Mouse (Mus musculus): ENCODE measurements around the gene Dus4l. TPM values are rescaled to one million over a fixed set of nuclear protein-coding genes. Genes with fewer than 3 reads are reported as not detected.
A peak's percentile ranks its signal among the peaks of the same experiment; 100 is the strongest.
"Not testable (repeated sequence)": the region's sequence is repeated elsewhere in the genome, so short reads cannot be mapped to it uniquely, and the experiment has no call there.

The Dus4l gene
- 2.6 to 11.0 TPM (median 8.5 TPM) in 3 replicates for total RNA-seq (2017)

DNA sequence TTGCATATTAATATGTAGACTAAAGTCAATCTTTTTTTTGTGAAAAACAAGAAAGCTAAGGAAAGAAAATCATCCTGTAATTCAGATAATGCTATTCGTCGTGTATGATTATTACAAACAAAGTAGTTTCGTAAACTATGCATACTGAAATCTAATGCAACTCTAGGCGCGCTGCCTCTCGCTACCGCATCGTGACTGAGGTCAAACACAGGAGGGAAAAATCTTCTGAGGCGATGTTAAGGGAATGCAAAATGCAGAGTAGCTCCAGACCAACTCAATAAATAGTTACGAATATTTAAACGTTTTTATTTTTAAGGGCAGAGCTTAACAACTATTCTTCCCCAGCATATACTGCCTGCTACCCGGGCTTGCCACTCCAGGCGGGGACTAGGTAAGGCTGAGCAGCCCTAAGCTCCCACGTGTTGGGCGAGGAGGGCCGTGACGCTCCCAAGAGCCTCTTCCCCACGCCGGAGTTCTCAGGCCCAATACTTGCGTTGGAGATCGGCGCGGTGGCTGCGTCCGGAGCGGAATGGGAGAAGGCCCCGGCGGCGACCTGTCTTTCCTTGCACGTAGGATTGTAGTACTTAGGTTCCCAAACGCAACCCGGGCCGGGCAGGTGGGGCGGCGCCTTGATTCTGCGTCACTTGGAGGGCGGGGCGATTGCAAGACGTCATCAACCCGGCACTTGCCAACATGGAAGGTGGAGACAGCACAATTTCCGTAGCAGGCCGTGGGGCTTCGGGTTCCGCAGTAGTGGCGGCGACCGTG is at the start of gene Dus4l, which contains the start of gene Cog5:
Gene Dus4l (minus strand): TSS at position 630 of the 768 bp plus-strand sequence.
Gene Cog5 (plus strand): TSS at position 673 of the 768 bp plus-strand sequence.
- ATAC-seq (replicated peaks; ENCODE audit: insufficient number of reproducible peaks, low FRiP score, low TSS enrichment, poor library complexity, severe bottlenecking), result peak; percentile 92

DNA sequence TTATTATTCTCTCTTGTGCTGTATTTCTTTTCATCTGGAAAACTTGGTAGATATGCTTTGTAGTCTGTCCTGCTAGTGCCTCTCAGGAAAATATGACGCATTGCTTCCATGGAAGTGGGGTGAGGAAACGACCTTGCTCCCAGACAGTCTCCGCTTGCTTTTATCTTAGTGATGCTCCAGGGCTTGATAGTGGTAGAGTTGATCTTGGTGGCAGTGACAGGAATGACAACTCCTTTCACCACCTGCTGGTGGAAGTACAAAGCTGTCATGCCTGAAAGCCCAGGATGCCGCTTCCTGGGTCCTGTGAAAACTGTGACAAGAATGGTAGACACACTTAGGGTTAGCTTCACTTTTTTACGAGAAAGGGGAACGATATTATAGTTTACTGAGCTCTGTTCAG is 49.3 kb upstream of the Dus4l start:
- no peak for ATAC-seq (replicated peaks; ENCODE audit: insufficient number of reproducible peaks, low FRiP score, low TSS enrichment, poor library complexity, severe bottlenecking)

GRCm38 (mm10) chr12:31701411-31701810 is 46.8 kb upstream of the Dus4l start:
- no peak for ATAC-seq (replicated peaks; ENCODE audit: insufficient number of reproducible peaks, low FRiP score, low TSS enrichment, poor library complexity, severe bottlenecking)

GRCm38 (mm10) chr12:31700623-31701347 is 46.2 kb upstream of the Dus4l start:
- no peak for ATAC-seq (replicated peaks; ENCODE audit: insufficient number of reproducible peaks, low FRiP score, low TSS enrichment, poor library complexity, severe bottlenecking)

GRCm38 (mm10) chr12:31693278-31693677 is 38.7 kb upstream of the Dus4l start:
- no peak for ATAC-seq (replicated peaks; ENCODE audit: insufficient number of reproducible peaks, low FRiP score, low TSS enrichment, poor library complexity, severe bottlenecking)

DNA sequence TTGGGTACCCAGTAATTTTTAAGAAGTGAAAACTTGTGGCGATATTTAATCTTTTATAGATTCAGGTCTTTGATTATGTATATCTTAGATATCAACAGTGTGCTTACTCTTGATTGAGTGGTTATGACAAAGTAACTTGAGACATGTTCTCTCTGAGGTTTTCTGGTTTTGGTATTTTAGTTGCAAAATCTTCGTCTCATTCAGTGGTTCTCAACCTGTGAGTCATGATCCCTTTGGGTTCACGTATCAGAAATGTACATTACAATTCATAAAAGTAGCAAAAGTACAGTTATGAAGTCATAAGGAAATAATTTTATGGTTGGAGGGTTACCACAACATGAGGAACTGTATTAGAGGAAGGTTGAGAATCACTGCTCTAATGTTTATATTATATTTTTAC is 32.1 kb upstream of the Dus4l start:
- ATAC-seq (replicated peaks; ENCODE audit: insufficient number of reproducible peaks, low FRiP score, low TSS enrichment, poor library complexity, severe bottlenecking), result no peak

DNA sequence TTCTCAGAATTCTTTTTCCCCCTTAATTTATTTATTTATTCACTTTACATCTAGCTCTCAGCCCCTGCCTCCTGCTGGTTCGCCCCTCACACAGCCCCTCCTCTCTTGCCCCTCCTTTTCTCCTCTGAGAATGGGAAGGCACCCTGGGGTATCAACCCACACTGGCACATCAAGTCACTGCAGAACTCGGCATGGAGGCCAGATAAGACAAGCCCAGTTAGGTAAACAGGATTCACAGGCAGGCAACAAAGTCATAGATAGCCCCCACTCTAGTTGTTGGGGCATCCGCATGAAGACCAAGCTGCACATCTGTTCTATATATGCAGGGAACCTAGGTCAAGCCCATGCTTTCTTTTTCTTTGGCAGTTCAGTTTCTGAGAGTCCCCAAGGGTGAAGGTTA is 12.6 kb upstream of the Dus4l start:
- ATAC-seq (replicated peaks; ENCODE audit: insufficient number of reproducible peaks, low FRiP score, low TSS enrichment, poor library complexity, severe bottlenecking), result no peak

GRCm38 (mm10) chr12:31665999-31666398 is 11.4 kb upstream of the Dus4l start:
- ATAC-seq (replicated peaks; ENCODE audit: insufficient number of reproducible peaks, low FRiP score, low TSS enrichment, poor library complexity, severe bottlenecking), result no peak

DNA sequence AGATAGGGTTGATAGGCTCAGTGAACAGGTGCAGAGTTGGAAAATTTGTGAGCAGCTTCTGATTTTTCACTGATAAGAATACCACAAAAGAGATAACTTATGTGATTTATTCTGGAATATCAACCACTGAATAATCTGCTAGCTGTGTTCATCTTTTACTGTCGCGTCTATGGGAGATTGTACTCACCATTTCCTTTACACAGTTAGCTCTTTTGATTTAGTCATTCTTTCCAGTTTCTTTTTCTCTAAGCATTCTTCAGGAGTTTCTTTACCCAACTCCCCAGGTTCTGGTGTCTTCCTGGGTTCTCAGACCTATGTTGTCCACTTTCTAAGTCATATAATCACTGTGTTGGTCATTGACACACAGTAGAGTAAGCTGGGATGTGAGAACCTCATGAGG is 2.2 kb upstream of the Dus4l start:
- no peak for ATAC-seq (replicated peaks; ENCODE audit: insufficient number of reproducible peaks, low FRiP score, low TSS enrichment, poor library complexity, severe bottlenecking)

DNA sequence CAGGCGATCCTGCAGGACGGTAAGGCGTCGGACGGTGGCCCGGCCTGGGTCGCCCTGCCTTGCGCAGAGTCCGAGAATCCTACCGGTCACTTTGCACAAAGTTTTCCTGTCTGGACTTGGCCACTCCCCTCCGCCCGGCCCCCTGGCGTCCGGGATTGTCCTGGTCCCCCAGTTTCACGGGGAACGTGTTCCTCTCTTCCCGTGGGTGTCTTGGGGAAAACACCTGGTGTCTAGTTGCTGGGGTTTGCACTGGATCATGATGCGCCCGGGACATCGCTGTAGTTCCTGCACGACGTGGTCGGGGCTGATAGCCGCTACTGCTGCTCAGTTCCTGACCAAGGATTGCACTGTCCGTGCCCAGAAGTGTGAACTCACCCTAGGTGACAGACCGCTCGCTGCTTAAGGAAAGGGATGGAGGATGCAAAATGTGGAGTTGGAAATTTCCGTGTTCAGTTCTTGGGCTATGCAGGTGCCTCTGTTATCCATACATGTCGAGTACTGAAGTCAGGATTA is 395 bp upstream of the Dus4l start:
- peak; percentile 55 for ATAC-seq (replicated peaks; ENCODE audit: insufficient number of reproducible peaks, low FRiP score, low TSS enrichment, poor library complexity, severe bottlenecking)

GRCm38 (mm10) chr12:31653611-31654010 is 1.0 kb downstream of the Dus4l start:
- ATAC-seq (replicated peaks; ENCODE audit: insufficient number of reproducible peaks, low FRiP score, low TSS enrichment, poor library complexity, severe bottlenecking), result no peak

- no peak for ATAC-seq (replicated peaks; ENCODE audit: insufficient number of reproducible peaks, low FRiP score, low TSS enrichment, poor library complexity, severe bottlenecking)
Observed at GRCm38 (mm10) chr12:31635240-31635607, 19.4 kb downstream of the Dus4l start.

DNA sequence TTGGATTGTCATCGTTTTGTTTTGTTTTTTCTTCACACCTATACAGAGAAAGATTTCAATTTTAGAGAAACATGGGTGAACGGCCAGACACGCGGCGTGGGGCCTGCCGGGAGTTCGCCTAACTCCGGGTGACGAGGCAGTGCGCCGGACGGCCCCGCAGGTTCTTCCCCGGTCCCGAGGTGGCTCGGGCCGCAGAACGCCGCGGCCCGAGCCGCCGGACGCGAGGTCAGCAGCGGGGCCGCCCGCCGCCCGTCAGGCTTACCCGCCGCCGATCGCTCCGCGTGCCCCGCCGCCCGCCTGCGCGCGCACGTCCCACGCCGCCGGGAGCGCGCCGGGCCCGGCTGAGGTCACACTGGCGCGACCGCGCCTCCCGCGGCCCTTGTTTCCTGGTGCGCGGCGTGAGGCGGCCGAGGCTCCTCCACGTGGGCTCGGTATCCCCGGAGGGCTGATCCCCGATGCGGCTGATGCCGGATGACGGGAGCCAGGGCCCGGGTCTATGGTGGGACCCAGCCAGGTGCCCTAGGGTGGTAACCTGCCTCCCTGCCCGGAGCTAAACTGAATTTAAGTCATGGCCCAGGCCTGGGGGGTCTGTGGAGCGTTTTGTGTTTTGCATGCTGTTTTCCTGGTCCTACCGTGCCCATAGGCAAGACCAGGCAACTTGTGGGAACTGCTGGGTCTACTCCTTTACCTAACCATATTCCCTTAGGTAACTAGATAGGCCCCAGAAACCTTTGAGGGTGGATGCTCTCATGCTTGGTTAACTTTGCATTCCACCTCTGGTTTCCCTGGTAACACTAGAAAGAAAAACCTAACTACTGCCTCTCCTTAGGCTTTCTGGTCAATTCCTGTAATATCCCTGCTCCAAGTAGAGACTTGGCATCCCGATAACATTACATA is 20.0 kb downstream of the Dus4l start, which contains the start of gene Bcap29:
Gene Bcap29 (minus strand): TSS at position 316 of the 897 bp plus-strand sequence.
- peak; percentile 77 for ATAC-seq (replicated peaks; ENCODE audit: insufficient number of reproducible peaks, low FRiP score, low TSS enrichment, poor library complexity, severe bottlenecking)

DNA sequence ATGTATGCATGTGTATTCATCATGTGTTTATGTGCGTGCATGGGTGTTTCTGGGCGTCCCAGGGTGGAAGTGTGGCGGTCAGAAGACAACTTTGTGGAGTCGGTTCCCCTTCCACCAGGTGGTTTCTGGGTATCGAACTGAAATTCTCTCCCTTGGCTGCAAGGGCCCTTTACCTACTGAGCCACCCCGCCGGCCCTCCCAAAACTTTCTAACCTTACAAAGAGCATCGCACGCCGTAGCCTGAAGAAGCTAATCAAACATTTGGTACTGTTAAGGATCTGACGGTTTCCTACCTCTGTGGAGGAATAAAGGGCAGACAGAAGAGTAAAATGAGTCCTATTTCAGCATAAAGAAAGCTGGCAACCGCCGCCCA is 20.7 kb downstream of the Dus4l start:
- peak; percentile 51; the same call in 1 of the 2 replicates for ATAC-seq (replicated peaks; ENCODE audit: insufficient number of reproducible peaks, low FRiP score, low TSS enrichment, poor library complexity, severe bottlenecking)

GRCm38 (mm10) chr12:31628396-31628795 is 26.2 kb downstream of the Dus4l start:
- not testable (repeated sequence) for ATAC-seq (replicated peaks; ENCODE audit: insufficient number of reproducible peaks, low FRiP score, low TSS enrichment, poor library complexity, severe bottlenecking)

DNA sequence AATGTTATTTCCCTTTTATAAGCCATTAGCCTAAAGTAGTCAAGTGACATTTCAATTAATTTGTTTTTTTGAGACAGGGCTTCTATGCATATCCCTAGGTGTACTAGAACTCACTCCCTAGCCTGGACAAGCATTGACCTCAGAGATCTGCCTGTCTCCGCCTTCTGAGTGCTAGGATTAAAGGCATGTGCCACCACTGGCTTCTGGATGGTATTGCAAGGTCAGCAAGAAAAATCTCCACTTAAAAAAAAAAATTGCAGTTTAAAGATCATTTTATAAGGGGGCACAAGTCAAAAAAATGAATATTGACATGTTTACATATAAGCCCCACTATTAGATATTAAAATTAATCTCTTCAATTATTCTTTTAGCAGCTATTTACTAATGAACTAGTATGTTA is 29.6 kb downstream of the Dus4l start:
- ATAC-seq (replicated peaks; ENCODE audit: insufficient number of reproducible peaks, low FRiP score, low TSS enrichment, poor library complexity, severe bottlenecking), result no peak

DNA sequence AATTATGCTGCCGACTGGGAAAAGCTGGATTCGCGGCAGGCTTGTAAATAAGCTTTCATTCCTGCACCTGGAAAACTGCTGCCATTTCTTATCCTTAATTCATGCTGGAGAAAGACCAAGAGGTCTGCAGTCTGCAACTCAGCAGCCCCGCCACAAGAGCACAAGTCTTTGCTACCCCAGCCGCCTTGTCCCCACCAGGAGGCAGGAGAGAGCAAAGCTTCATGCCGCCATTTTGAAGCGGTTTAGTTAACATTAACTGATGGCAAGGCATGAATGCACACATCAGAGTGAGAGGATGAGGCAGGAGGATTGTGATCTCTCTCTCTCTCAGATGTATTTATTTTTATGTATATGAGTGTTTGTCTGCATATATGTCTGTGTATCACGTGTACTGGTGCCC is 34.5 kb downstream of the Dus4l start:
- no peak for ATAC-seq (replicated peaks; ENCODE audit: insufficient number of reproducible peaks, low FRiP score, low TSS enrichment, poor library complexity, severe bottlenecking)

DNA sequence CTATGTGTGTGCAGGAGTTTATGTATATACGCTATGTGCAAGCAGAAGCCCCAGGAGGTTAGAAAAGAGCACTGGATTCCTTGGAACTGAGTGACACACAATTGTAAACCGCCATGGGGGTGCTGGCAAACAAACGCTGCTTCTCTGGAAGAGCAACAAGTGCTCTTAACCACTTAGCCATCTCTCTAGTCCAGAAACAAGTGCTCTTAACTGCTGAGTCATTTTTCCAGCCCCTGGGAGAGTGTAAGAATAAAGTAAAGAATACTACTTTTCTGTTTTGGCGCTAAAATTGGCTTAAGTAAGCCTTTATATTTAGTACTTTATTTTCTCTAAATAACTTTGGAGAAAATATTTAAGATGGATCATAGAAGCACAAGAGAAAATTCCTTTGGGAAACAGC is 41.3 kb downstream of the Dus4l start:
- ATAC-seq (replicated peaks; ENCODE audit: insufficient number of reproducible peaks, low FRiP score, low TSS enrichment, poor library complexity, severe bottlenecking), result no peak

- no peak for ATAC-seq (replicated peaks; ENCODE audit: insufficient number of reproducible peaks, low FRiP score, low TSS enrichment, poor library complexity, severe bottlenecking)
Observed at GRCm38 (mm10) chr12:31608138-31608537, 46.5 kb downstream of the Dus4l start.

All from monocyte, adult 5-6 weeks (primary cell).